Mouse (Mus musculus): ENCODE measurements around the gene Cxcl10.

The Cxcl10 gene

GRCm38 (mm10) chr5:92348794-92349413 lies at the start of gene Cxcl10:
Gene Cxcl10, minus strand, starts transcription at chr5:92348889.
- ATAC-seq (ENCODE audit: insufficient number of reproducible peaks, low FRiP score, low TSS enrichment): peak; percentile 58; the same call in 1 of the 2 replicates

DNA sequence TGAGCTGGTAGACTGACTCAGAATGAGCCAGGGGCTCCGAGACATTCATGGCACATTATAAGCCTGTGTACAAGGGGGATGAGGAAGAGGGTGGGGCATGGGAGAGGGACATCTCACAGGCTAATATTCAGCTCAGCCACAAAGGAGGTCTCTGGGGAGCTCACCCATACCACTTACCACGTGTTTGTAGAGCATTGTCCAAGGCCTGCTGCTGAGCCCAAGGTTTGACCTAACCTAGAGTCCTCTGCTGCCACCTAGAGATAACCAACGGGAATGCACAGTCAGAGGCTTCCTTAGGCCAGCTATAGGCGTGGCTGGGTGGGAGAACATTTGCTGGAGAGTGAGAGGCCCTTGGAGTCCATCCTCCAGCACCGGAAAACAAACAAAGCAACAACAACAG lies 49.5 kb upstream of the Cxcl10 start:
- ATAC-seq (ENCODE audit: insufficient number of reproducible peaks, low FRiP score, low TSS enrichment): peak; percentile 79; the same call in 1 of the 2 replicates

DNA sequence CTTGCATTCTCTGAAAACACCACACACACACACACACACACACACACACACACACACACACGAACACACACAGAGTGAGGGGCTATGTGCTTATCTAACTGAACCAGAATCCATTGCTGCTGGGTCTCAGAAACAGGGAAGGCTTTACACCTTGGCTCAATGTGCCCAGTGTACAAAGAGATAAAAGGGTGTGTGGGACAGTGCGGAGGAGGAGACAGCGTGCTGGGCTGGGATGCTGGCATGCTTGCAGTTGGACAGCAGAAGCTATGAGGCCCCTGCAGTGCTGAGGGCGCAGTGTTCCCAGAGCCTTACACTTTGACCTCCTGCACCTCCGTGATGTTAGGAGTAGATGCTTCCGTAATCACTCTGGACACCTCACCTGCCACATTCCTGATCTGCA lies 47.8 kb upstream of the Cxcl10 start:
- no peak for ATAC-seq (ENCODE audit: insufficient number of reproducible peaks, low FRiP score, low TSS enrichment)

DNA sequence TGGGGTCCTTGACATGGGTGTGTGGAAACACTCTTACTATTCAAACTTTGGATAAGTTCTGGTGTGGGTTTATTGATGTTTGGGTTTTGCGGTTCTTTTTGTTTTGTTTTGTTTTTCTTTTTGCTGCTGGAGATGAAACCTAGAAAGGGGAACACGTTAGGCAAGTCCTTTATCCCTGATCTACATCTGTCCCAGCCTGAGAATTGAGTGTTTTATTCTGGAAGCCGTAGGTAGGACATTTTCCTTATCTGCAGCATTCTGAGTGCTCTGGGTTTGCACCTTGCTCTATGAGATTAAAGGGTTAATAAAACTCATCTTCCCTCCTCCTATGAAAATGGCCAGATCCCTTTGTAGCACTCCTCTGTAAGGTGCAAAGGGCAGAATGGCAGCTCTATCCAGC lies 47.1 kb upstream of the Cxcl10 start:
- no peak for ATAC-seq (ENCODE audit: insufficient number of reproducible peaks, low FRiP score, low TSS enrichment)

DNA sequence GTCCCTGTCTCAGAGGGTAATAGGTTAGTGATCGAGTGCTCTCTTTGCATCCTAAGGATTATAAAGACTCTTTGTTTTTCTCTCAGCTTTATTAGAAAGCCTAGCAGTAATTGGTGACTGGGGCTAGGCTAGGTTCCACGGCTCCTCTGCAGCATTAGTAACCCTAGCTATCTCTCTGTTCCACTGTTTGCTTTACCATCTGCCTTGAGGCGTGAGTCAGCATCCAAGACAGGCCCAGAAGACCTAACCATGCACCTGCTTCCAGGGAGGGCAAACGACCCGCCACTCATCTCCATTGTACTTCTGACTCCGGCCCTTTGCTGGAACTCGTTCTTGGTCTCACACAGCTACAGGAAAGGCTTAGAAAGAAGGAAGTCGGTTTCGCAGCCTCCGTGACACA lies 45.2 kb upstream of the Cxcl10 start:
- ATAC-seq (ENCODE audit: insufficient number of reproducible peaks, low FRiP score, low TSS enrichment): no peak

- no peak for ATAC-seq (ENCODE audit: insufficient number of reproducible peaks, low FRiP score, low TSS enrichment)
Measured at GRCm38 (mm10) chr5:92392542-92392941, 43.9 kb upstream of the Cxcl10 start.

GRCm38 (mm10) chr5:92390615-92391014 lies 41.9 kb upstream of the Cxcl10 start:
- no peak for ATAC-seq (ENCODE audit: insufficient number of reproducible peaks, low FRiP score, low TSS enrichment)

DNA sequence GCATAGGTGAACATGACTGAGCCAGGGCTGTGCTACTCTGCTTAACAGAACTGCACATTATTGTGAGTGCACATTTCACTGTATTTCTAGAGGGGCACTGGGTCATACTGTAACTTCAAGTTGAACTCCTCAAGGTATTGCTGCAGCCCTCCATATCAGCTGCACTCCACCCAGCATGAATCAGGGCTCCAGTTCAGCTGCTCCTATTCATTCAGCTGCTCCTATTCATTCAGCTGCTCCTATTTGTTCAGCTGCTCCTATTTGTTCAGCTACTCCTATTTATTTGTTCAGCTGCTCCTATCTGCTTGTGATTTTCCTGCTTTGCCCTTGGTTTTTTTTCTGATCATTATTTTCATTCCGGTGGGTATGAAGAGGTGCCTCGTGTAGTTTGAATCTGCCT lies 41.3 kb upstream of the Cxcl10 start:
- ATAC-seq (ENCODE audit: insufficient number of reproducible peaks, low FRiP score, low TSS enrichment): no peak

- ATAC-seq (ENCODE audit: insufficient number of reproducible peaks, low FRiP score, low TSS enrichment): no peak
Measured at GRCm38 (mm10) chr5:92387433-92387832, 38.7 kb upstream of the Cxcl10 start.

- ATAC-seq (ENCODE audit: insufficient number of reproducible peaks, low FRiP score, low TSS enrichment): no peak
Measured at GRCm38 (mm10) chr5:92386643-92387042, 38.0 kb upstream of the Cxcl10 start.

DNA sequence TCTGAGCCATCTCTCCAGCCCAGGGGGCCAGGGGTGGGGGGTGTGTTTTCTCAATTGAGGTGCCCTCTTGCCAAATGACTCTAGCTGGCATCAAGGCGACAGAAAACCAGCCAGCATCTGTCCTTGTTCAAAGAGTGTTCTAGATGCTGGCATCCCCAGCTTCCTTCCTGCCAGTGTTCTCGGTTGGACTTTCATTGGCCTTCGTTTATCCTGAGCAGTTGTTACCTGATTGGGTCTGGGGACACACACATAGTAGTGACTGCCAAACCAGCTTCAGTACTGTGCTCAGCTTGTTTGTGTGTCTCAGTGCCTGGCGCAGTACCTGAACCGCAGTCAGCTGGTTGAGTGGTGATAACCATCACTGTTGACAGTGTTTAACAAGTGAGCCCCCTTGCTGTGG lies 37.4 kb upstream of the Cxcl10 start:
- ATAC-seq (ENCODE audit: insufficient number of reproducible peaks, low FRiP score, low TSS enrichment): no peak

DNA sequence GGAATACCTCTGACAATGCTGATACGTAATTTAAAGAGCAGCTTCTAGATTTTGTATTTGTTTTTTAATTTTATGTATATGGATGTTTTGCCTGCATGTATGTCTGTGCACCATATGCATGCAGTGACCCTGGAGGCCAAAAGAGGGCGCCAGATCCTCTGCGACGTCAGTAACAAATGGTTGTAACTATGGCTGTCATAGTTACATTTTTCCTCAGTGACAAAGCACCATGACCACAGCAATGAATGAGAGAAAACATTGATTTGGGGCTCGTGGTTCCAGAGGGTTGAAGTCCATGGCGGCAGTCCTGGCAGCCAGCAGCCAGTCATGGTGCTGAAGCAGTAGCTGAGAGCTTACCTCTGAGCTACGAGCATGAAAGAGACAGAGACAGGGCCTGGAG lies 36.2 kb upstream of the Cxcl10 start:
- ATAC-seq (ENCODE audit: insufficient number of reproducible peaks, low FRiP score, low TSS enrichment): no peak

- ATAC-seq (ENCODE audit: insufficient number of reproducible peaks, low FRiP score, low TSS enrichment): no peak
Measured at GRCm38 (mm10) chr5:92383747-92384146, 35.1 kb upstream of the Cxcl10 start.

GRCm38 (mm10) chr5:92382349-92382679 lies 33.6 kb upstream of the Cxcl10 start:
- no peak for ATAC-seq (ENCODE audit: insufficient number of reproducible peaks, low FRiP score, low TSS enrichment)

- no peak; the same call in 1 of the 2 replicates for ATAC-seq (ENCODE audit: insufficient number of reproducible peaks, low FRiP score, low TSS enrichment)
Measured at GRCm38 (mm10) chr5:92381550-92382348, 33.1 kb upstream of the Cxcl10 start.

DNA sequence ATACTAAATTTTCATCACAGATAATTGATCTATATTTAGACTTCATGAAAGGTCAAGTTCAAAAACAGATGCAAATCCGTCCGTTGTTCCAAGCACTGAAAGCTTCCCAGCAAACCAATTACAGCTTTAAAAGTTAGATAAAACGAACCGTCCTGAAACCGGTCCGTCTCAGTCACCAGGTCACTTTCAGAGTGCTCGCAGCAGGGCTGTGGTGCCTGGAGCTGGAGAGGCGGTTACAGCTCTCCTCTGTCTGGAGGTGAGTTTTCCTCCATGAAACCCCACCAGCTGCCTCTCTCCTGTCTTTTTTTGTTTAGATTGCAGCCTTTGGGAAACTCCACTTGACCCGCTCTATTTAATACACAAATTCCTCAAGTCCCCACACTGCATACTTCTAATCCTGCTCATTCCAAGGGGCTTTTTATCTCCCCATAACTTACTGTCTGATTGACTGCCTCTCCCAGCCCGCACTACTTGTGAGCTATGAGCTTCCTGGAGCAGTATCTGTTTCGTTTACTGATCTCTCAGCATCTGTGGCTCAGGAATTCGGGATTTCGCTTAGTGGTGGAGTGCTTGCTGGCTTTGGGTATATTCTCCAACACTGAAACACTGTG lies 28.2 kb upstream of the Cxcl10 start:
- no peak for ATAC-seq (ENCODE audit: insufficient number of reproducible peaks, low FRiP score, low TSS enrichment)

- no peak for ATAC-seq (ENCODE audit: insufficient number of reproducible peaks, low FRiP score, low TSS enrichment)
Measured at GRCm38 (mm10) chr5:92375368-92375767, 26.7 kb upstream of the Cxcl10 start.

DNA sequence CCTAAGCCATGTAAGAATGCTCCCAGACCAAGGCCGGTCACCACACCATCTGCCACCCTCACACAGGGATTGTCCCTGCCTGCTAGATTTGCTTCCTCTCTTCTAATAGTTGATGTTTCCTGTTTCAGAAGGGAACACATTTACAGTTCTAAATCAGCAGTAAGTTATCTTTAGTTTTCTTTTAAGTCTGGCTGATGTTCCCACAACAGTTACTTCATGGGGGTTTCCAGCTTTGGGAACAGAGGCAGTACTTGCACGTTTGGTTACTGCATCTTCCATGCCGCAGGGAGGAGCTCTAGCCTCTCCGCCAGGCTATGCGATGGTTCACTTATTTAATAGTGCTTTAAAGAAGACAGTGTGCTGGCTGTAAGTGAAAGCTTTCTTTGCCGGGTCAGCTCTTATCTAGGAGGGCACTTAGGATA lies 26.0 kb upstream of the Cxcl10 start:
- no peak for ATAC-seq (ENCODE audit: insufficient number of reproducible peaks, low FRiP score, low TSS enrichment)

GRCm38 (mm10) chr5:92372605-92373004 lies 23.9 kb upstream of the Cxcl10 start:
- ATAC-seq (ENCODE audit: insufficient number of reproducible peaks, low FRiP score, low TSS enrichment): no peak

GRCm38 (mm10) chr5:92371361-92371976 lies 22.8 kb upstream of the Cxcl10 start:
- ATAC-seq (ENCODE audit: insufficient number of reproducible peaks, low FRiP score, low TSS enrichment): no peak

DNA sequence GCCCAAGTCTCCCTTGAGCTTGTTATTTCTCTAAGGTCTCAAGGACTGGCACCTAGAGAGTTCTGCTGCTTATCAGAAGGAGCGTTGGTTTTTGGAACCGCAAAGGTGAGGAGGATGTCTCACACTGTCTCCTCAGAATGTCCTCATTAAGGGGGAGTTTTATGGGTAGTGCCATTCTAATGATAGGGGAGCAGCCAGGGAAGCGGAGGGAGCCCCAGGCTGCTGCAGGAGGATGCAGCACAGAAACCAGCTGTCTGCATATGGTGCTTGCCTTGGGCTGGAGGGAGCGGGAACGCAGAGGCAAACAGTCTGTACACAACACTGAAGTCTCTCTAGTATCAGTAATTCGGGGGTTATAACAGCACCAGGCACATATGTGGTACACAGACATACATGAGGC lies 22.2 kb upstream of the Cxcl10 start:
- no peak for ATAC-seq (ENCODE audit: insufficient number of reproducible peaks, low FRiP score, low TSS enrichment)
